Mouse (Mus musculus) limb, embryonic 11.5 days (tissue): ENCODE data around the gene Cpeb2. TPM values are rescaled to one million over a fixed set of nuclear protein-coding genes. Genes with fewer than 3 reads are reported as not detected.

Source experiments
- ATAC-seq: fragments of 200-750 bp; cut with Nextera tagmentation; 2 replicates; pipeline ENCODE4 v1.8.0; 2017; ENCODE audit warnings: low read depth; ENCODE audit not compliant: insufficient number of reproducible peaks, low FRiP score, low TSS enrichment
- DNase-seq: peaks from one replicate; pipeline ENCODE4 v3.0.0-alpha.2; 2015; ENCODE audit warnings: low spot score
- H3K27ac ChIP-seq: fragments of 300-500 bp; sonication (generic); replicated peaks from 2 replicates; pipeline ENCODE4 v1.5.1; 2014; ENCODE audit warnings: low read depth, mild to moderate bottlenecking, low read length
- H3K27me3 ChIP-seq: fragments of 300-500 bp; sonication (generic); 2 replicates; pipeline ENCODE4 v1.6.1; 2014; ENCODE audit warnings: mild to moderate bottlenecking, low read length, mixed read lengths; ENCODE audit not compliant: control insufficient read depth, insufficient read depth
- H3K36me3 ChIP-seq: fragments of 300-500 bp; sonication (generic); 2 replicates; pipeline ENCODE4 v1.6.1; 2014; ENCODE audit warnings: mild to moderate bottlenecking, low read length, moderate library complexity, mixed read lengths; ENCODE audit not compliant: control insufficient read depth, insufficient read depth
- H3K4me1 ChIP-seq: fragments of 300-500 bp; sonication (generic); 2 replicates; pipeline ENCODE4 v1.6.1; 2014; ENCODE audit warnings: low read length, mixed read lengths; ENCODE audit not compliant: control insufficient read depth, insufficient read depth
- H3K4me2 ChIP-seq: fragments of 300-500 bp; sonication (generic); 2 replicates; pipeline ENCODE4 v1.6.1; 2014; ENCODE audit warnings: low read depth, mild to moderate bottlenecking, moderate library complexity; ENCODE audit not compliant: severe bottlenecking
- H3K4me3 ChIP-seq: fragments of 300-500 bp; sonication (generic); 2 replicates; pipeline ENCODE4 v1.5.1; 2014; ENCODE audit warnings: low read depth, low read length
- H3K9ac ChIP-seq: fragments of 300-500 bp; sonication (generic); 2 replicates; pipeline ENCODE4 v1.6.1; 2014; ENCODE audit warnings: mild to moderate bottlenecking, low read length
- H3K9me3 ChIP-seq: fragments of 300-500 bp; sonication (generic); 2 replicates; pipeline ENCODE4 v1.6.1; 2016; ENCODE audit warnings: low read length; ENCODE audit not compliant: control insufficient read depth
- WGBS: fragments of 180-500 bp; shearing (Covaris S2); extraction: QIAGEN DNeasy Blood & Tissue Kit; methylation state at CpG from one replicate; pipeline ENCODE4 v1.1.7; 2014; 5-methylcytosine and 5-hydroxymethylcytosine counted together
- polyA plus RNA-seq: library from polyadenylated mRNA; unstranded; fragments of >200 nt; fragmentation: Nextera tagmentation; extraction: Ambion mirVana; gene quantifications from 2 replicates; pipeline ENCODE4 v1.2.1, GENCODE M21; 2014

Cpeb2 gene
- polyA plus RNA-seq, 1 experiment from 2014 or later: 0.56 TPM

DNA sequence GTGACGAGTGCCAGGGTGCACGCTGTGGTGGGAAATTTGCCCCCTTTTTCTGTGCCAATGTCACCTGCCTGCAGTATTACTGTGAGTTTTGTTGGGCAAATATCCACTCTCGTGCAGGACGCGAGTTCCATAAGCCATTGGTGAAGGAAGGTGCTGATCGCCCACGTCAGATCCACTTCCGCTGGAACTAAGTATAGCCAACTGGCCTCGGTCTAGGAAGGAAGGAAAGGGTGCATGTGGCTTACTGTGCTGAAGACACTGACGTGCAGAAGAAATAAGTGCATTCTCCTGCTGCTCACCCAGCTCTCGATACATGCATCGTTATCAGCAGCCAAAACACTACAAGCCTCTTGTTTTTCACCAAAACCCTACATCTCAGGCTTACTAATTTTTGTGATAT lies 52.8 kb downstream of the Cpeb2 start:
- no peaks in the 10 kb centered on the region for H3K9me3 ChIP-seq
- no peaks in the 10 kb centered on the region for H3K36me3 ChIP-seq
- ATAC-seq (no peak), DNase-seq (no peak)
- H3K9ac ChIP-seq: no peak overlapping the region
- H3K4me3 ChIP-seq: no peak overlapping the region
- H3K27ac ChIP-seq: no peak overlapping the region
- no peaks in the 10 kb centered on the region for H3K4me1 ChIP-seq
- no peak overlapping the region for H3K4me2 ChIP-seq
- WGBS: 90% methylated on average over 12 of the region's 12 CpGs
- no peaks in the 10 kb centered on the region for H3K27me3 ChIP-seq

- Histone ChIP-seq H3K4me3 (no peak overlapping the region), H3K36me3 (no peaks in the 10 kb centered on the region), H3K9ac (no peak overlapping the region), H3K4me1 (no peaks in the 10 kb centered on the region), H3K9me3 (no peaks in the 10 kb centered on the region), H3K27ac (no peak overlapping the region), H3K4me2 (no peak overlapping the region), H3K27me3 (no peaks in the 10 kb centered on the region)
- DNase-seq: no peak
- 67% methylated on average over 8 of the region's 8 CpGs for WGBS
- ATAC-seq: no peak
These were observed 56.9 kb downstream of the Cpeb2 start for GRCm38 (mm10) chr5:43289752-43290446.

DNA sequence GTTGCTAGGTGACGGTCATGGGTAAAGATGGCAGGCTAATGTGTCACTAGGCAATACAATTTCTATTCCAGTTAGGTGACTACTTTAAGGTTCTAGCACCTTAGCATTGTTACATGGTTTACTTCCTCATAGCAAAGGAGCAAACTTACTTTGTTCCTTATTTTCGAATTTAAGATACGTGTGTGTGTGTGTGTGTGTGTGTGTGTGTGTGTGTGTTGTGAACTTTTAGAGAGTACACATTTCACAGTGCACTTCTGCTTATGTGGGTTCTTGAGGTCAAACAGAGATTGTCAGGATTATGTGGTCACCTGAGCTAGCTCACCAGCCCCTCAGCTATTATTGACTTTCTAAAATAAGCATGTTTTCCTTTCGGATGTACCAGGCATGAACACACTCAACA lies 60.2 kb downstream of the Cpeb2 start:
- Histone ChIP-seq H3K9ac (no peak overlapping the region), H3K27ac (no peak overlapping the region), H3K4me2 (no peak overlapping the region), H3K9me3 (no peaks in the 10 kb centered on the region), H3K36me3 (no peaks in the 10 kb centered on the region), H3K27me3 (no peaks in the 10 kb centered on the region), H3K4me1 (no peaks in the 10 kb centered on the region), H3K4me3 (no peak overlapping the region)
- no peak for DNase-seq
- no peak for ATAC-seq
- 93% methylated on average over 4 of the region's 4 CpGs for WGBS

DNA sequence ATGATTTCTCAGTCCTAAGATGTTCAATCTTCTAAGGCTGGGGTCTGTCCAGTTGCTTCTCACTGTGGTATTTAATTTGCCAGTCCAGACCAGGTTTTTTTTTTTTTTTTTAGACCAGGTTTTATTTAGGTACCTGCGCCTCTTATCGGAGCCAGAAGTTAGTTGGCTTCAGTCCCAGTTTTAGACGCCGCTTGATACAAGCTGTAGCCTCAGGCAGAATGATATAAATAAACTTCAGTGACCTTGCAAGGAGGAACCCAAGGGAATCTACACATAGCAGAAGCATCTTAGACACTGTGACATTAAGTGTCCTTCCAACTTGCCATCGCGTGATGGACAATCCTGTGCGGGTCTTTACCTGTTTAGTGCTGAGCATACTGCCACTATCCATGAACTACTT lies 64.5 kb downstream of the Cpeb2 start:
- H3K4me3 ChIP-seq: no peak overlapping the region
- no peaks in the 10 kb centered on the region for H3K36me3 ChIP-seq
- no peak overlapping the region for H3K27ac ChIP-seq
- no peaks in the 10 kb centered on the region for H3K27me3 ChIP-seq
- no peak for ATAC-seq
- no peaks in the 10 kb centered on the region for H3K9me3 ChIP-seq
- no peak overlapping the region for H3K9ac ChIP-seq
- DNase-seq: no peak
- no peak overlapping the region for H3K4me2 ChIP-seq
- 92% methylated on average over 7 of the region's 7 CpGs for WGBS
- no peaks in the 10 kb centered on the region for H3K4me1 ChIP-seq

GRCm38 (mm10) chr5:43298975-43299374 lies 66.0 kb downstream of the Cpeb2 start:
- Histone ChIP-seq H3K9ac (no peak overlapping the region), H3K9me3 (no peaks in the 10 kb centered on the region), H3K4me2 (no peak overlapping the region), H3K27ac (no peak overlapping the region), H3K36me3 (no peaks in the 10 kb centered on the region), H3K4me3 (no peak overlapping the region), H3K4me1 (no peaks in the 10 kb centered on the region), H3K27me3 (no peaks in the 10 kb centered on the region)
- DNase-seq (no peak), ATAC-seq (no peak)
- WGBS: 80% methylated on average over 2 of the region's 2 CpGs

- Histone ChIP-seq H3K9me3 (no peaks in the 10 kb centered on the region), H3K9ac (no peak overlapping the region), H3K36me3 (no peaks in the 10 kb centered on the region), H3K4me2 (no peak overlapping the region), H3K27me3 (no peaks in the 10 kb centered on the region), H3K4me3 (no peak overlapping the region), H3K4me1 (no peaks in the 10 kb centered on the region), H3K27ac (no peak overlapping the region)
- DNase-seq (no peak), ATAC-seq (no peak)
- 93% methylated on average over 5 of the region's 5 CpGs for WGBS
These were observed 67.1 kb downstream of the Cpeb2 start for GRCm38 (mm10) chr5:43300076-43300475.

GRCm38 (mm10) chr5:43300979-43301378 lies 68.0 kb downstream of the Cpeb2 start:
- no peak for DNase-seq
- H3K9ac ChIP-seq: no peak overlapping the region
- no peaks in the 10 kb centered on the region for H3K9me3 ChIP-seq
- no peaks in the 10 kb centered on the region for H3K4me1 ChIP-seq
- H3K27me3 ChIP-seq: no peaks in the 10 kb centered on the region
- no peaks in the 10 kb centered on the region for H3K36me3 ChIP-seq
- 52% methylated on average over 3 of the region's 3 CpGs for WGBS
- H3K4me2 ChIP-seq: no peak overlapping the region
- ATAC-seq: no peak
- H3K27ac ChIP-seq: no peak overlapping the region
- no peak overlapping the region for H3K4me3 ChIP-seq

DNA sequence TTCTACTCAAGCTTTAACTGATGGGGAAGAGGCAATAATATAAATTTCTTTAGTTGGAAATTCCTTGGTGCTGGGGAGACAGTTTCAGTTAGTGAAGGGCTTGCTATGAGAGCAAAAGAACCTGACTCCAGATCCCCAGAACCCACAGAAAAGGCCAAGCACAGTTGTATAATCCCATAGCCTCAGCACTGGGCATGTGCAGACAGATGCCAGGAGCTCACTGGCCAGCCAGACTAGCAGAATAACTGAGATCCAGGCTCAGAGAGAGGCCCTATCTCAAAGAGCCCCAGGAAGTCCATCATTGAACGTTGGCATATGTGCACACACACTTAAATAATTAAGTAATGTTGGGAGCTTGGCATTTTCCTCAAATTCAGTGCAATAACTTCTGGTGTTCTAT lies 70.5 kb downstream of the Cpeb2 start:
- ATAC-seq (no peak), DNase-seq (no peak)
- no peaks in the 10 kb centered on the region for H3K4me1 ChIP-seq
- no peak overlapping the region for H3K4me3 ChIP-seq
- H3K9ac ChIP-seq: no peak overlapping the region
- no peak overlapping the region for H3K27ac ChIP-seq
- H3K27me3 ChIP-seq: no peaks in the 10 kb centered on the region
- no peaks in the 10 kb centered on the region for H3K36me3 ChIP-seq
- WGBS: 62% methylated on average over 1 of the region's 1 CpGs
- H3K9me3 ChIP-seq: no peaks in the 10 kb centered on the region
- H3K4me2 ChIP-seq: no peak overlapping the region

DNA sequence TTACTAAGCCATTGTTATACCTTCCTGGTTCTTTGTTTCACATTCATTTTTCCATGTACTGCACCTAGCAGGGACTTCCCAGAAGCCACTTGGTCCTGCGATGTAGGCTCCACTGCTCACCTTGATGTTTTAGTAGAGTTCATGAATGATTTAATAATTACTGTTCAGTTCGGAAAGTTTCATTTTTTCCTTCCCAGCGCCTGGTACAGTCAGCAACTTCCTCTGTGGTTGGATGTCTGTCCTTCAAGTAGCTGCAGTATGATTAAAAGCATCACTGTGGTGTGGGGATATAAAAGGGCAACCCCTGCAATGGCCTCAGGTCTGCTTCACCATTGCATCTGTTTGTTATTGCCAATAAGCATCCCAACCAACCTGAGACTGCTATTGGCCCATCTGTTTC lies 72.5 kb downstream of the Cpeb2 start:
- ATAC-seq (no peak), DNase-seq (no peak)
- no peaks in the 10 kb centered on the region for H3K4me1 ChIP-seq
- H3K4me2 ChIP-seq: no peak overlapping the region
- H3K9ac ChIP-seq: no peak overlapping the region
- 90% methylated on average over 3 of the region's 3 CpGs for WGBS
- no peaks in the 10 kb centered on the region for H3K27me3 ChIP-seq
- H3K9me3 ChIP-seq: no peaks in the 10 kb centered on the region
- H3K36me3 ChIP-seq: no peaks in the 10 kb centered on the region
- H3K4me3 ChIP-seq: no peak overlapping the region
- H3K27ac ChIP-seq: no peak overlapping the region
